Mouse (Mus musculus) embryo, embryonic 9.5 days (tissue): Measurements from ENCODE around the gene Mup5.
"Not testable (repeated sequence)": the region's sequence is repeated elsewhere in the genome, so short reads cannot be mapped to it uniquely, and the experiment has no call there.

ENCODE experiments used
- DNase-seq: peaks from one replicate; pipeline ENCODE4 v3.0.0-alpha.2; 2017; ENCODE audit errors: extremely low spot score

The Mup5 gene

DNA sequence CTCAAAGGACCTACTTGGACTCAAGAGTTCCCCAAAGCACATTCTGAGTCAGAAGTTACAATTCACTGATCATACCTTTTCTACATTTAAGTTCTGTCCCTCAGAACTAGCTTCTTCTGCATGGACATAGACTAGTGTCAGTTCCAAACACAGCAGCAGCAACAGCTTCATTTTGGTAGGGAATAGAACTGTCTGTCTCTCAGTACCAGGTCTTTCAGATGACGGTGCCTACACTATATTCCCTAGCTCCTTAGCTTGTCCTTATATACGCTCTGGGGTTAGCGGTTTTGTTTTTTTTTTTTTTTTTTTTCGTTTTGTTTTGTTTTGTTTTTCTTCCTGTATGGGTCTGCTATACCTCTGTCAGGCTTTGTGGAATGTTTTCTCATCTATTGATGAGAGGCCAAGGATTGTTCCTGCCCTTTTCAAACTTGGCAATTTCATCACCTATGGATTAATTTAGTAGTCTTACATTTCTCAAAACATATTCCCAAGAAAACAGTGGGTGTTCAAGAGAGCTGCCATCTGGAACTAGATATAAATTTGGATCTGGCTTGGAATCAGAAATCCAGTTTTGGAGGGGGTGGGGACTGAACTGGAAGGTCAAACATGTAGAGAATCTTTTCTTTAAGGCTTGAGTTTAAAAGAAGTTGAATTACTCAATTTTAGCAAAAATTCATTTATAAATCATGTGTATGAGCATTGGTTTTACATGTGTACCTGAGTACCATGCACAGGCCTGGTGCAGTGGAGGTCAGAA, at the start of gene Mup5:
TSS of gene Mup5 (minus strand) at position 282 of the 757 bp plus-strand sequence.
- no peak for DNase-seq

DNA sequence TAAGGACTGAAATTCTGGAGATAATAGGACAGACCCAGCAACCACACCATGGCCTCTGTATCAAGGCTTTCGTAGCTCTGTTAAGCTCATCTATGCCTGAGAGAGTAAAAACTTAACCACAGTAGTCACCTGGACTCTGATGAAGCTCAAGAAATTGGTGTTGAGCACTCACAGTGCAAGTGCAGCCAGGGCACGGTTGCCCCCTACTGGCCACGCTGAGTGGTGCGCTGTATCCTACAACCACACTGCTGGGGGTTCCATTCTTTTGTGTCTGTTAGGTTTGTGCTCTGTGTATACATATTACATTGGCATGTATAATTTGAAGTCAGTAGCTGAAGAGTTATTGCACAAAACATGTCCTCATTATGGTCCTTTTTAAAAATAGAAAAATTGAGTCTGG, 23.1 kb upstream of the Mup5 start:
- DNase-seq = no peak

DNA sequence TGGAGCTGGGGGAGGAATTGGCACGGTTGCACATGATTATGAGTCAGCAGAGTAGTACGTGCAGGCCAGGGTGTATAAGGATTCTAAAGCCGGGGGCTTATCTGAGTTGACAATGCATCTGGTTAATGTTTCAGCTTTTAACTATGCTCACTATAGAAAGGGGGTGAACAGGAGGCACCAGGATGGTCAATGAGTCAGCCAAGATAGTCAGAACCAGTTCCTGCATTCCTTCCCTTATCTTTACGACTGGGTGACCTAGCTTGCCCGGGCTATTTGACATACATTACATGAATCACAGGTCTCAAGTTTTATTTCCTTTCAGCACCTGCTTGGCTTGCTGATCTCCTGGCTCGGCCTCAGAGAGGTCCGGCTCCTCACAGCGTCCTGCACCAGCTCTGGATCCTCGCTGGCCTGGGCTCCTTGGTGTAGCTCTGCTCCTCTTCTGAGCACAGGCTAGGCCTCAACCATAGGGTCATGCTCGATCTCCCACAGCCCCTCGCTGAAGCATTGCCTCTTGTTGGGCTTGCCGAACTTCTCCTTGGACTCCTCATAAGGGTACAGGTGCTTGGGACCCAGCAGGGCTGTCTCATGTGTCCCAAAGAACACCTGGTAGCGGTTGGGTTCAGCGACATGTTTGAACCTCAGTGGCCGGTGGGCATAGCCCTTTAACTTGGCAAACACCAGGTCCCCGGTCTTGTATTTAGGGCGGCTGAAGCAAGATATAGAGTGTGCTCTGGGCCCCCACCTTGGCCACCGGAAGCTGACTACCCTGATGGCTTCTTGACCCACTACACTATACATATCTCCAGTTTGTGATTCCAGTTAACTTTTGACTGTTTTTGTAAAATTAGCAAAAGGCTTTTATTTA, 21.0 kb upstream of the Mup5 start:
- DNase-seq = no peak

DNA sequence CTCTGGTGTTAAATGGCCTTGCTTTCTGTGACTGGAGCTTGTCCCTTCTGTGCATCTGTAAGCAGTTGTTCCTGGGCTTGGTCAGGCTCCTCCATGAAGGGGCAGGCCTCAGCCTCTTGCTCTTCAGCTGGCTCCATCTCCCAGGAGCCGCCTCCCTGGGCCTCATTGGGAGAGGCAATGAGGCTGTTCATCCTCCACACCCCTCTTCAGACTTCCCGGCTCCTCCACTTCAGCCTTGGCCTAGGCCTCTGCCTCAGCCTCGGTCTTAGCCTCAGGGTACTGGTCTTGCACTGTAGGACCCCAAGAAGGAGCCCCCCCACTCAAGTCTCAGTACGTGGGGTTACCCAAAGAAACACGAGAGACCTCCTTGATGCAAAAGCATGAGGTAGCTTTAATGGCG, 20.3 kb upstream of the Mup5 start:
- DNase-seq = no peak

DNA sequence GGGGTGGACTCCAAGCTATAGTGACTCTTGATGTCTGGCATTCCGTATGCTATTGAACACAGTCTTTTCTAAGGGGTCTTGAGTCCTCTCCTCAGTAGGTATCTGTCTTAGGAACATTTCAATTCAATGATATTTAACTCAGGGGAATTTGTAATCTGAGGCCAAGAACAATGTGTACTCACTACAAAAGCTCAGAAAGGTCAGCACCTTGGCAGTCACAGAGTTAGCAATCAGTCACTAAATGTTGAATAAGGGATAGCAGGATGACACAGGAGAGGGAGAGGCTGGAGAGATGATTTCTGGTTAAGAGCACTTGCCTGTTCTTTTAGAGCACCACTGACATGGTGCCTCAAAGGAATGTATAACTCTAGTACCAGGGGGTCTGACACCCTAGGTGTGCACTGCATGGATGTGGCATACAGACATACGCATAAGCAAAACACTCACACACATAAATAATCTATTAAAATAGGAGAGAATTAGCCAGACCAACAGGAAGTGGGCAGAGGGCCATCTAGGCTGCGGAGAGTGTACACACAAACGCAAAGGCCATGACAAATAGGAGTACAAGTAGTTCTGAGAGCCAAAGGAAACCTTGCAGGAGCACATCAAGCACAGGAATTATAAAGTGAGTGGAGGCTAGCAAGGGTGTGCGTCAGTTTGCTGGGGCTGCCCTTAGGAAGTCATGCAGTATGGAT, 9.9 kb upstream of the Mup5 start:
- DNase-seq = no peak

DNA sequence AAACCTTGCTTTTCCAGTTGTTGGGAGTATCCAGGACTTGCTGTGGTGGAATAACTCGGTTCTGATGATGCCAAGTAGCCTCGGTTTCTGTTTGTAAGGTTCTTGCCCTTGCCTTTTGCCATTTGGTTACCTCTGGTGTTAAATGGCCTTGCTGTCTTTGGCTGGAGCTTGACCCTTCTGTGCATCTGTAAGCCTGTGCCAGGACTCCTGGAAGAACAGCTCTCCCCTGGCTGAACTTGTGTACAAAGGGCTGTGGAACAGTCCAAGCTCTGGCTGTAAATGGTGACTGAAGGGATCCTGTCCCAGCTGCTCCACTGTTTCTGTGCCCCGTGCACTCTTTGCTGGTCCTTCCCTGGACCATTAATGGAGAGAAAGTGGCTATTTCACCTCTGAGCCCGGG, 5.8 kb downstream of the Mup5 start:
- no peak for DNase-seq

DNA sequence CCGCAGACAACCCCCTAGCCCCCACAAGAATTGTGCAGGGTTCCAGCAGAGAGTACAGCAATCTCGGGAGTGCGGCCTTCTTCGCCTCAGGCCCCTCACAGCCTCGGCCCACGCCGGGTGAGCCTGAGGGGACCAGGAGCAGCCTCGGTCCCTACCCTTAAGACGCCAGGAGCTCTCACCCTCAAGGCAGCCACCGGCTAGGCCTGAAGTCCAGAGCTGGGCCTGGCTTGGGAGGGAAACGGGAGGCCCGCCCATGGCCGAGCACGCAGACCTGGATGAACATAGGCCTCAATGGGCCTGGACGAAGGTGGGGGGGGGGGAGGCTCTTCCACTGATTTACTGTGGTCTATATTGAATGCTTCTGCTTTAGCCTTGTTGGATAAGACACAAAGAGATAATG, 11.8 kb downstream of the Mup5 start:
- DNase-seq = no peak

DNA sequence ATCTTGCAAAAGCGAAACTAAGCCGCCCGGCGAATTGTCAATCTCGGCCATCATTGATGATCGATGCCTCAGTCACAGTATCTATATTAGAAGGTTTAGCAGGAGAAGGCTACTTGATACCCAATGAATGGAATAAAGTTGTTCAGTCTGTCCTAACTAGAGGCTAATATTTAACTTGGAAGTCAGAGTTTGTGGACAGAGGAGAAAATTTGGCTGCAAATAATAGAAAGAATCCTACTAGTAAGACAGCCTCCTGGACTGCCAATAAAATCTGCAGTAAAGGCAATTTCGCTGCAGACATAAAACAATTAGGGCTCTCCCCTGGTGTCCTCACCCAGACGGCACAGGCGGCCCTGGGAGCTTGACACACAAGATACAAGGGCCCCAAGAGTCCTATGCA, 12.5 kb downstream of the Mup5 start:
- not testable (repeated sequence) for DNase-seq

DNA sequence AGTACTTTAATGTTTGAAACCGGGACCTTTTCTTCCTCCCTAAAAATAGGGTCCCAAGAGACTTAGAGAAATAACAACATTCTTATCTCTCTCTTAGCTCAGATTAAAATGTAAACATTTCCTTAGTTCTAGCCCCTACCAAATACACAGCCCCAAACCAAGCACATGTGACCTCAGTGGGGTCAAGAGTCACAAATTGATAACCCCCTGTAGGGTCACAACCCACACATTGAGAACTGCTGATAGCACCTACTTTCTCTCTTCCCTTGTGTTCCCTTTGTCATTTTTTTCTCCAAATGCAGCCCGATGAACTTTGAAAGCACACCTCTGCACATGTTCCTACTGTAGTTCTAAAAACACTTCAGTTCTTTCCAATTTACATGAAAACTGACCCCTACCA, 19.4 kb downstream of the Mup5 start:
- no peak for DNase-seq

DNA sequence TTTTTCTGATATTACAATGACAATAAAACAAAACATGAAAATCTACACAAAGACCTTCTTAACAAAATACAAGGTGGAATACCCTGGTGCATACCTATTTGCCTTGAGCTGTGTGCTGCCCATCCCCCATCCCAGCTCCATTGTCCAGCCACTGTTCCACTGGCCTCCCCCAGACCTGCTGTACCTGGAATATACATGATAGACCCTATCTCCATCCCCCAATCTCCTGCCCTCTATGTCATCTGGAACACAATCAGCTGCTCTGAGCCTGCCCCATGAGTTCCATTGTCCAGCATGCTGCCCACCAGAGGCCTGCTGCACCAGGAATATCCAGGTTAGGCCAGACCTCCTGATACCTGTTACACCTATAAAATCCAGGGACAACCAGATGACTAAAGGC, 21.6 kb downstream of the Mup5 start:
- no peak for DNase-seq

DNA sequence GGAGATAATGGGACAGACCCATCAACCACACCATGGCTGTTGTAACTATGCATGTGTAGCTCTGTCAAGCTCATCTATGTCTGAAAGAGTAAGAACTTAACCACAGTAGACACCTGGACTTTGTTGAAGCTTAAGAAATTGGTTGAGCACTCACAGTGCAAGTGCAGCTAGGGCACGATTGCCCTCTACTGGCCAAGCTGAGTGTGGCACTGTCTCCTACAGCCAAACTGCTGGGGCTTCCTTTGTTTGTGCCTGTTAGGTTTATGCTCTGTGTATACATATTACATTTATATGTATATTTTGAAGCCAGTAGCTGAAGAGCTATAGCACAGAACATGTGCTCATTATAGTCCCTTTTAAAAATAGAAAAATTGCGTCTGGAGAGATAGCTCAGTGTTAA, 23.8 kb downstream of the Mup5 start:
- DNase-seq = peak; percentile 53

DNA sequence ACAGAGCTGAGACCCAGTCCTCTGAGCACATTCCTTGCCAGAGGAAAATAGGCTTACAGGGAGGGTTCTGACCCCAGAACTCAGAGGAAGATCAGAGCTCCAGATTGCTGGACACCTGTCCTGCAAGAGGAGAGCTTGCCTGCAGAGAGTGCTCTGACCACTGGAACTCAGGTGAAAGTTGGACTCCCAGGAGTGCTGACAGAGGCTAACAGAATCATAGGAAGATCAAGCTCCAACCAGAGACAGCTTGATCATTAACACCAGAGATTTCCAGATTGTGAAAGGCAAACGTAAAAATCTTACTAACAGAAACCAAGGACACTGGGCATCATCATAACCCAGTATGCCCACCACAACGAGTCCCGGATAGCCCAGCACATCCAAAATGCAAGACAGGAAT, 26.1 kb downstream of the Mup5 start:
- DNase-seq = not testable (repeated sequence)

DNA sequence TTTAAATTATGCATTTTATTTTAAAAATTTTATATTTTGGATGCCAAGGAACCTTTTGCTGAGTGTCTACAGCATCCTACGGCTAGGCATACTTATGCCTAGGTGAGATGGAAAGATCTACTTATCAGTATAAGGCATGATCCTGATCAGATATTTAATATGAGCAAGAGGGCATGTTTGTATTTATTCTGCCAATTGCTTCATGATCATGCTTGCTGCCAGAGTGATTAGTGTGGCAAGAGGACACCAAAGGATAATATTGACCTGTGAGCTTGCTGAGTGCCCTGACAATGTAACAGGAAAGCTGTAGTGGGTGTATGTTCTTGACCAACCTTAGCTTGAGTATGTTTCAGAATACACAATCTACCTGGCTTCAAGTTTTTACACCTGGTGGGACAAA, 45.3 kb downstream of the Mup5 start:
- not testable (repeated sequence) for DNase-seq

DNA sequence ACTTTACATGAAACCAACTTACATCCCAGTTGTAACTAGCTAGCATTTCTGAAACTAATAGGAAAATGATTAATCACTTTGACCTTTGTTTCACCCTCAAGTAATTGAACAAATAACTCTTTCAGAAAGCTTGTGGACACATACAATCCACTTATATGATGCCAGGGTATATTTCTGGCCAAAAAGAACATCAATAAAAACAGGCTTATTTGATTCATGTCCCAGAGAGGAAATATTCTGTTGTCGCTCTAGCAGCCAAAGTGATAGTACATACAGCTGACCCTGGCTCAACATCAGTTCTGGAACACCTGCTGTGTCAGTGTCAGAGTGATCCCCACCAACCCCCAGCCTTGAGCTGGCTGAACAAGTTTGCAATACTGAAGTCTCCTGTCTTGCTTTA, 50.8 kb downstream of the Mup5 start:
- DNase-seq = not testable (repeated sequence)

DNA sequence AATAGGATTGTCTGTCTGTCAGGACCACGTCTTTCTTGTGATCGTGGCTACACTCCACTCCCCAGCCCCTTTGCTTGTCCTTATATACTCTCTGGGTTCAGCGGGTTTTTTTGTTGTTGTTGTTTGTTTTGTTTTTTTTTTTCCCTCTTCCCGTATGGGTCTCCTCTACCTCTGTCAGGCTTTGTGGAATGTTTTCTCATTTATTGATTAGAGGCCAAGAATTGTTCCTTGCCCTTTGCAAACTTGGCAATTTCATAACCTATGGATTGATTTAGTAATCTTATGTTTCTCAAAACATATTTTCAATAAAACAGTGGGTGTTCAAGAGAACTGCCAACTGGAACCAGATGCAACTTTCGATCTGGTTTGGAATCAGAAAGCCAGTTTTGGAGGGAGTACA, 52.9 kb downstream of the Mup5 start, which contains the start of gene Mup19:
TSS of gene Mup19 (minus strand) at position 101 of the 400 bp plus-strand sequence.
- DNase-seq = not testable (repeated sequence)
